Mouse (Mus musculus) left cerebral cortex, adult 9 months (tissue): ENCODE measurements at regions not wholly inside any gene's neighbourhood (a gene's known extent, or its start where the extent isn't known, plus 50 kb on each side); places are given as distances from the start of the nearest gene placed in this dataset.
"Not testable (repeated sequence)": the region's sequence is repeated elsewhere in the genome, so short reads cannot be mapped to it uniquely, and the experiment has no call there.

ENCODE experiments used
- DNase-seq, 2 experiments: peaks; one replicate each; pipeline ENCODE4 v3.0.0; 2022; ENCODE audit warnings: low spot score in 2 of 2

GRCm38 (mm10) chr4:6600766-6601367, 1638.0 kb downstream of the Car8 start:
- no peak for DNase-seq

GRCm38 (mm10) chr4:6596321-6596720, 1642.5 kb downstream of the Car8 start:
- no peak for DNase-seq

- not testable (repeated sequence) for DNase-seq
These were observed 1646.0 kb downstream of the Car8 start for GRCm38 (mm10) chr4:6592890-6593289.

- peak in 1 of 2 experiments; percentile 37 for DNase-seq
These were observed 1677.1 kb downstream of the Car8 start for GRCm38 (mm10) chr4:6561604-6562357.

- no peak for DNase-seq
These were observed 1699.2 kb downstream of the Car8 start for GRCm38 (mm10) chr4:6539626-6540025.

GRCm38 (mm10) chr4:6532441-6532840, 1706.4 kb downstream of the Car8 start:
- no peak for DNase-seq

- no peak for DNase-seq
These were observed 1721.2 kb downstream of the Car8 start for GRCm38 (mm10) chr4:6517626-6518025.

- peak; percentile 26 to 90 for DNase-seq
These were observed 1721.7 kb upstream of the Impad1 start for GRCm38 (mm10) chr4:6514823-6515222.

GRCm38 (mm10) chr4:6513635-6514034, 1720.5 kb upstream of the Impad1 start:
- DNase-seq: no peak

GRCm38 (mm10) chr4:6512749-6513364, 1719.7 kb upstream of the Impad1 start:
- DNase-seq: peak; percentile 57 to 93

- DNase-seq: no peak
These were observed 1714.9 kb upstream of the Impad1 start for GRCm38 (mm10) chr4:6508091-6508490.
